In genomic region chr9:108456953-108457352, GRCm38 (mm10) we compare ENCODE assay signal across 39 mouse cellular contexts. TPM values are rescaled to one million over a fixed set of nuclear protein-coding genes. Genes with fewer than 3 reads are reported as not detected.
"Had no signal": no experiment of that assay in that cellular context is flagged by ENCODE, and none has a peak within 500 bp of the region (broad histone marks: within the 10 kb centered on the region; RNA-seq: fewer than 3 reads in every experiment).

No protein-coding gene starts in this region.

- H3K9ac ChIP-seq: heart, embryonic 12.5 days; hindbrain, embryonic 12.5 days; hindbrain, embryonic 14.5 days; intestine, embryonic 15.5 days; kidney, embryonic 15.5 days; limb, embryonic 13.5 days; limb, embryonic 15.5 days had no signal

- DNase-seq: gastrocnemius, adult 2 months; gastrocnemius, postnatal 10 days; gastrocnemius, postnatal 25 days; heart, postnatal 10 days; heart, postnatal 4 days; kidney, postnatal 14 days; layer of hippocampus, adult 9-11 months; layer of hippocampus, postnatal 36 days; left cerebral cortex, postnatal 4 days had no signal

- H3K4me2 ChIP-seq: heart, embryonic 12.5 days; hindbrain, embryonic 12.5 days; hindbrain, embryonic 14.5 days; intestine, embryonic 15.5 days; kidney, embryonic 15.5 days; limb, embryonic 13.5 days; limb, embryonic 15.5 days; liver, embryonic 11.5 days had no signal

- H3K27ac ChIP-seq: gastrocnemius, adult 2 months; heart, embryonic 10.5 days; hindbrain, embryonic 10.5 days; hindbrain, embryonic 12.5 days; hindbrain, embryonic 14.5 days; intestine, embryonic 15.5 days; kidney, embryonic 15.5 days; kidney, postnatal 0 days; limb, embryonic 13.5 days; limb, embryonic 15.5 days had no signal

- H3K9me3 ChIP-seq: heart, embryonic 10.5 days; heart, embryonic 12.5 days; hindbrain, embryonic 10.5 days; hindbrain, embryonic 12.5 days; intestine, embryonic 15.5 days; kidney, embryonic 15.5 days; limb, embryonic 13.5 days; limb, embryonic 15.5 days had no signal

- H3K27me3 ChIP-seq: heart, embryonic 12.5 days; intestine, embryonic 15.5 days; kidney, embryonic 15.5 days; limb, embryonic 13.5 days; limb, embryonic 15.5 days had no signal

- H3K36me3 ChIP-seq: heart, embryonic 12.5 days; hindbrain, embryonic 12.5 days; intestine, embryonic 15.5 days; kidney, embryonic 15.5 days; limb, embryonic 13.5 days; limb, embryonic 15.5 days had no signal

- ATAC-seq: hindbrain, embryonic 16.5 days; inflammation-experienced regulatory T-cells, adult 6 months; intestine, embryonic 15.5 days had no signal

- H3K4me3 ChIP-seq: gastrocnemius, adult 2 months; heart, embryonic 10.5 days; heart, embryonic 12.5 days; hindbrain, embryonic 10.5 days; hindbrain, embryonic 12.5 days; intestine, embryonic 15.5 days; kidney, embryonic 15.5 days; limb, embryonic 13.5 days; limb, embryonic 15.5 days had no signal

RNA-seq across cellular contexts. Expression of gene BC048562, which starts 20.7 kb away (rescaled TPM):
- total RNA-seq: gastrocnemius, adult 2 months; gastrocnemius, postnatal 10 days; gastrocnemius, postnatal 25 days; gastrocnemius, postnatal 4 days; granulocyte monocyte progenitor cell, adult 5-6 weeks; heart, adult 8-10 months; heart, postnatal 10 days; heart, postnatal 25 days; heart, postnatal 4 days; layer of hippocampus, adult 18-20 months; layer of hippocampus, adult 8-10 months; layer of hippocampus, postnatal 14 days; layer of hippocampus, postnatal 36 days; left cerebral cortex, adult 18-20 months; left cerebral cortex, adult 8-10 months; left cerebral cortex, postnatal 10 days; left cerebral cortex, postnatal 25 days; left cerebral cortex, postnatal 4 days had no signal
- polyA plus RNA-seq: frontal cortex, adult 2 months; heart, embryonic 10.5 days; heart, embryonic 12.5 days; heart, embryonic 14.5 days; heart, embryonic 16.5 days; hindbrain, embryonic 10.5 days; hindbrain, embryonic 12.5 days; hindbrain, embryonic 14.5 days; hindbrain, embryonic 16.5 days; inflammation-experienced regulatory T-cells, adult 6 months; intestine, embryonic 15.5 days; kidney, adult 2 months; kidney, embryonic 15.5 days; kidney, postnatal 0 days; large intestine, adult 2 months; limb, embryonic 11.5 days; limb, embryonic 13.5 days; limb, embryonic 15.5 days; liver, embryonic 11.5 days had no signal

RNA-seq across cellular contexts. Expression of gene Ccdc36, which starts 28.7 kb away (rescaled TPM):
- total RNA-seq: gastrocnemius, adult 2 months; gastrocnemius, postnatal 25 days; heart, adult 8-10 months; heart, postnatal 10 days; heart, postnatal 25 days; layer of hippocampus, adult 18-20 months had no signal
- polyA plus RNA-seq: inflammation-experienced regulatory T-cells, adult 6 months; kidney, adult 2 months; large intestine, adult 2 months had no signal
